Mouse (Mus musculus) ZHBTc4 (cell line): ENCODE data around the gene Pzp.

ENCODE experiments used
- DNase-seq: peaks from one replicate; pipeline ENCODE4 v3.0.0-alpha.2; 2011; ENCODE audit warnings: low read depth, low spot score

The Pzp gene

GRCm38 (mm10) chr6:128436356-128437005 is 90.0 kb downstream of the Pzp start:
- no peak for DNase-seq

- DNase-seq: no peak
Measured at GRCm38 (mm10) chr6:128435474-128435873, 91.0 kb downstream of the Pzp start.
